Mouse (Mus musculus): Measurements from ENCODE around the gene Pnpla3.

DNA sequence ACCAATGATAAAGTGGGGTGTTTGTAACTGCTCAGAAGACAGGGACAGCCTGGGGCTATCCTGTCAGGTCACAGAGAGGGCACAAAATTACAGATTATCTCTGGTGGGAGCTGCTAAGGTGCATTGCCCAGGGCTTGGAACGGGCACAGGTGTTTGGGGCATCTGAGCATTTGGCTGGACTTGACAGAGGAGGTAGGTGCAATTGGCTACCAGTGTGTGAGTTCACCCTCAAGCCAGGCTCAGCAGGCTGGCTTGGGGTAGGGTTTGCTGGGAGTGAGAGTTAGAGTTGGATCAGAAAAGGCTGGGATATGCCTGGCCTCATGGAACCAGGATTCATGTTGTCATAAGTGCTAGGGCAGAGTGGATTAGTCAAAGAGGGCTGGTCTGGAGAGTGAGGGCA lies 1.9 kb downstream of the Pnpla3 start:
- no peak for TF ChIP-seq GATA1 (IDR thresholded peaks at IDR 0.05; ENCODE audit: low read length)
- TF ChIP-seq TAL1 (IDR thresholded peaks at IDR 0.05; ENCODE audit: low read length): no peak

Data from erythroblast, embryonic 14.5 days (primary cell).